Mouse (Mus musculus): ENCODE results near the gene Slitrk4.

Gene Slitrk4

DNA sequence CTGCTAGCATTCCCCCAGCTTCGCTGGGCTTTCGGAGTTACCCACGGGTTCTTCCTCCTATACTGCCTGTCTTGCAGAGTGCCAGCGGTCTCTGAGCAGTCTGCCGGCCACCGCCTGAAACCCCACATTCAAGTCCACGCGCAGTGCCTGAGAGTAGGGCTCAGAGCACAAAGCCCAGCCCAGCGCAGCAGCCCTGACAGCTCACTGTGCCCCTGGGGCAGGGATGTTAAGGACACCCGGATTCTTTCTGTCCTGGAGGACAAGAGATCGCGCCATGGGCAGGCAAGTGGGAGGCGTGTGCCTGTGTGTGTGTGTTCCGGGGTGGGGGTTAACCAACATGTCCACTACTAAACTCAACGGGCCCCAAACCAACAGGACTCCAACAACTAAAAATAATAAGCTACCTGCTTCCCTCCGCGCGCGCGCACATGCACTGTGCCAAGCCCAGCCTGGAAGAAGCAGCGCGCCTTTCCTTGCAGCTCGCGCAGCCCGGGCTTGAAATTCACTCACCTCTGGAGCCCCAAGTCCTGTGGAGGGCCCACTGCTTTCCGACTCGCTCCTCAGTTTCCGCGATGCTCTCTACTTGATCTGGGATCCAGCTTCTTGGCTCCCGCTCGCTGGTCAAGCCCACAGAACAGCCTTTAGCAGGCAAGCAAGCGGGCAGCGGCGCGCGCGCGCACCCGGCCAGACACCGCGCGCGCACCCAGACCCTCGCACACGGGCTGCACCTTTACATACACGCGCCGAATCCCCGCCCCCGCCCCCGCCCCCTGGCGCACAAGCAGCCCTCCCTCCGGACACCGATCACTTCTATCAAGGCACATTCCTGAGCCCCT lies at the start of gene Slitrk4:
Slitrk4 (minus strand) TSS at position 707 of the 836 bp plus-strand sequence.
- ChIA-PET CTCF (no interaction called here), POLR2A (no interaction called here)

DNA sequence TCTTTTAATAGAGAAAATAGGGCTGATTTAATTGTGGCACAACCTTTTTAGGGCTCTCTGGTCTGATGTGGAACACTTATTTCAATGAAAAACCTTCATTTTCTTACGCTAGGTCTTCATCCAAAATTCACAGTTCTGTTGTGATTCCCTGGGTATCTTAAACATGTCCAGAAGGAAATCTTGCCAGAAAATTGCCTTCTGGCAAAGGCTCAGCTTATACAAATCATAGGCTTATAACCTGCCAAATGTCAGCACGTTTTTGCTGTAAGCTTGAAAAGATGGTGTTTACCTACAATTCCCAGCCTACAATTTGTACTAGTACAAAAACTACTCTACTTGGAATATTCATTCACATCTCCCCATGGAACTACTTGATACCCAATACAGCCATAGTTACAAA lies 42.7 kb upstream of the Slitrk4 start:
- CTCF ChIA-PET = no interaction called here
- POLR2A ChIA-PET = no interaction called here

DNA sequence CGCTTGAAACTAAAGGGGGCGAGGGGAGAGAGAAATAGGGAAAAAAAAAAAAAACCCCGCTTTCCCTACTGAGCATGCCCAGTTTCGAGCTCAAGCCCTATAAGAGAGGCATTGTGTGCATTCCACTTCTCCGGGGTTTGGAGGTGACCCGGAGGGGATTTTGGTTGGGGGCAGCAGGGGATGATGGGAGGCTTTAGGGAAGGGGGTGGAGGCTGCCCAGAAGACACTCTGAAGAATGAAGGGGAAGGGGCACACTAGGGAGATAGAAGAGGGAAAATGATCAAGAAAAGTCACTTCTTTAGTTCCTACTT lies 1.1 kb upstream of the Slitrk4 start:
- POLR2A ChIA-PET = no interaction called here
- CTCF ChIA-PET = no interaction called here

DNA sequence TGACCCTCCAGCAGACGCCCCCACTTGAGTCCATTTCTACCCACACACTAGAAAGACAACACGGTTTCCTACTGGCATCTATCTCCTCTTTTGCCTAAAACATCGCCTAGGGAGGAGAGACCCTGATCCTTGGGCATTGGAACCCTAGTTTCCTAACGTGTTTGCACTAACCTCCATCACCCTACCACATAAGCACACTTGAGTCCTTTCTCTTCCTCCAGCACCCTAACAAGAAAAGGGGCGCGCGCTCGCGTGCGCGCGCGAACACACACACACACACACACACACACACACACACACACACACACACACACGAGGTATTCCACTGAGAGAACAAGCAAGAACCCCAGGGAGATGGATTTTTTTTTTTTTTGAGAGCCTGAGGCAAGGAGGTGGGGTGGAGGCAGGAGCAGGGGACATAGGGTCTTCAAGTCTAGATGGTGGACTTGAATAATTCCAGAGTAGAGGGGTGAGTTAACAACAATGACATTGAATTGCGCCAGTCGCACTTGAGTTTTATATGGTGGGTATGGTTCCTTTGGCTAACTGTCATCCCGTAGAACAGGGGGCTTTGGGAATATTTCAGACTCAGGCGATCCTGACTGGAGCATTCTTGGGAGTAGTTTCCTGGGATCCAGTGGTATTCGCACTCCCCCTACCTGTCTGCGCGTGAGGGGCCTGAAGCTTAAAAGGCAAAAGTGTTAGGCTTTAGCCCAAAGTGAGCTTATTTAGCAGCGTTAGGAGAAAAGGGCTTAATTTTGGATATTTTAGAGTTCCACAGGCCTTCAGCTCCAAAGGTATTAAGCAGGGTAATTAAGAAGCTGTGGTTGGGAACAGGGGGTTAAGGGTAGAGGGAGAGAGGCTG lies 562 bp upstream of the Slitrk4 start:
- ChIA-PET POLR2A (interaction anchor here in 1 of 4 experiments (0.6 kb wide), 1 partner anchor 613 kb away, joined by 5 read pairs; no protein-coding TSS in a partner anchor), CTCF (no interaction called here)

DNA sequence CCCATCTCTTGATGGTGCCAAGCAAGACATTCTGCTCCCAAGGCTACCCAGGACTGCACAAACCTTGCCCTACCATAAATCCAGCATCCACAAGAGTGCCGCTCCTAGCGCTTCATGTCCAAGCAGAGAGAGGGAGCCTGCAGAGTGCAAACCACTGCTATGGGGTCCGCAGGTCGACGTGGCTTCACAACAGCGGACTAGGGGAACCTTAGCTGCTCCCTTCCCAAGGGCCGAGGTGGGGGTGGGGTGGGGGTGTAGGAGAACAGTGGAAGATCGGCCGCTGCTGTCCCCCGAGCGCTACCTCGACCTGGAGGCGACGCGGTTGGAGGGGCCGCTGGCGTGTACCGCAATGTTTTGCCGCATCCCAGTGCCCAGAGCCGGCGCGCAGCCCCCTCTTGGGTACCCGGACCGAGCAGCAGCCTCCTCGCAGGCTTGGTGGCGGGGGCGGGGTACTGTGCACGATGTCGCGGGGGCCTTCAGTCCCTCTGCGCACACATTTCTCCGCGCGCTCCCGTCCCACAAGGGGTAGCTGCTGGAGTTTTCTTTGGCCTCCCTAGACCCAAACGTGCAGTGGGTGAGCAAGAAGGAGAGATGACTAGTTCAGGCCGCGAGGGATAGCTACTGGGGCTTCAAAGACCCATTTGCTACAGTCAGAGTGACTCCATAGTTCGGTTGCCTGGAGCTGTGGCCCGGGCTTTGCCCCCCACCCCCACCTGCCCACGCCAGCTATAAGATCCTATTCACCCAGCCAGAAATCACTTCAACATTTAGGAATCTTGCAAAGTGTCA lies 1.1 kb downstream of the Slitrk4 start:
- ChIA-PET POLR2A (interaction anchor here in 1 of 4 experiments (0.7 kb wide), 1 partner anchor 18 kb away, joined by 3 read pairs; no protein-coding TSS in a partner anchor), CTCF (no interaction called here)

DNA sequence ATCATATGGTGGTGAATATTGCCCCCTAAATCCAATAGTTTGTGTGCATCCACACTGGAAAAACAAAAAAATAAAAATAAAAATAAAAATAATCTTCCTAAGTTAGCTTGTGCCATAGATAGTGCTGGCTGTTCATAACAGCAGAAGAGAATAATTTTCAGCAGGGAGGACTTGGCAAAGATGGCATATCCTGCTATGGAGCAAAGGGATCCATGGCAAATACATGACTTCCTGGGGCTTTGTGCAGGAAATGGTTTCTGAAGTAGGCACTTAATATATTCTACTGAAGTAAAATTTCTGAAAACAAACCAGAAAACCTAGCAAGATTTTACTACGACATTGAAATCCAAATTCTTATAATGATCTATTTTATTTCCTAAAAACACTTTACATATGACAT lies 13.3 kb downstream of the Slitrk4 start:
- ChIA-PET POLR2A (no interaction called here), CTCF (no interaction called here)

Measured in embryonic stem cell, embryonic (primary cell).